Mouse (Mus musculus): Measurements from ENCODE around the gene Cyp11a1. TPM values are rescaled to one million over a fixed set of nuclear protein-coding genes. Genes with fewer than 3 reads are reported as not detected.

The Cyp11a1 gene
- polyA plus RNA-seq, 1 experiment from 2014 or later = 7.0 TPM

GRCm38 (mm10) chr9:58049186-58049585 lies 43.0 kb downstream of the Cyp11a1 start:
- H3K27ac ChIP-seq (replicated peaks; ENCODE audit: low read depth, low read length) = no peak overlapping the region

GRCm38 (mm10) chr9:58049861-58050260 lies 43.6 kb downstream of the Cyp11a1 start:
- Histone ChIP-seq H3K36me3 (ENCODE audit: control insufficient read depth, insufficient read depth, low read length) (no peaks in the 10 kb centered on the region), H3K27ac (replicated peaks; ENCODE audit: low read depth, low read length) (no peak overlapping the region), H3K4me1 (ENCODE audit: control insufficient read depth, insufficient read depth, low read length) (no peaks in the 10 kb centered on the region; the same call in 1 of the 2 replicates), H3K9ac (ENCODE audit: low read depth, low read length) (no peak overlapping the region), H3K9me3 (ENCODE audit: control insufficient read depth, low read length) (no peaks in the 10 kb centered on the region), H3K4me3 (ENCODE audit: low read depth, low read length) (no peak overlapping the region), H3K27me3 (replicated peaks; ENCODE audit: control insufficient read depth, insufficient read depth, low read length) (no peaks in the 10 kb centered on the region; the same call in 1 of the 2 replicates), H3K4me2 (ENCODE audit: low read depth, low read length) (no peak overlapping the region)
- 78% methylated on average over 7 of the region's 7 CpGs for WGBS
- ATAC-seq (ENCODE audit: low read depth) = no peak
- DNase-seq (ENCODE audit: low spot score) = no peak

More at GRCm38 (mm10) chr9:58049186-58049585, 43.0 kb downstream of the Cyp11a1 start:
- ATAC-seq (ENCODE audit: low read depth) = no peak
- no peak overlapping the region for H3K4me3 ChIP-seq (ENCODE audit: low read depth, low read length)
- DNase-seq (ENCODE audit: low spot score) = no peak
- H3K9me3 ChIP-seq (ENCODE audit: control insufficient read depth, low read length) = no peaks in the 10 kb centered on the region
- no peaks in the 10 kb centered on the region; the same call in 1 of the 2 replicates for H3K27me3 ChIP-seq (replicated peaks; ENCODE audit: control insufficient read depth, insufficient read depth, low read length)
- H3K4me1 ChIP-seq (ENCODE audit: control insufficient read depth, insufficient read depth, low read length) = no peaks in the 10 kb centered on the region; the same call in 1 of the 2 replicates
- no peak overlapping the region for H3K4me2 ChIP-seq (ENCODE audit: low read depth, low read length)
- 59% methylated on average over 6 of the region's 6 CpGs for WGBS
- no peak overlapping the region for H3K9ac ChIP-seq (ENCODE audit: low read depth, low read length)
- no peaks in the 10 kb centered on the region for H3K36me3 ChIP-seq (ENCODE audit: control insufficient read depth, insufficient read depth, low read length)

GRCm38 (mm10) chr9:58051937-58052336 lies 45.7 kb downstream of the Cyp11a1 start:
- Histone ChIP-seq H3K36me3 (ENCODE audit: control insufficient read depth, insufficient read depth, low read length) (no peaks in the 10 kb centered on the region), H3K27me3 (replicated peaks; ENCODE audit: control insufficient read depth, insufficient read depth, low read length) (no peaks in the 10 kb centered on the region; the same call in 1 of the 2 replicates), H3K4me2 (ENCODE audit: low read depth, low read length) (no peak overlapping the region), H3K4me1 (ENCODE audit: control insufficient read depth, insufficient read depth, low read length) (no peaks in the 10 kb centered on the region; the same call in 1 of the 2 replicates), H3K4me3 (ENCODE audit: low read depth, low read length) (no peak overlapping the region), H3K27ac (replicated peaks; ENCODE audit: low read depth, low read length) (no peak overlapping the region), H3K9ac (ENCODE audit: low read depth, low read length) (no peak overlapping the region), H3K9me3 (ENCODE audit: control insufficient read depth, low read length) (no peaks in the 10 kb centered on the region)
- ATAC-seq (ENCODE audit: low read depth) (no peak), DNase-seq (ENCODE audit: low spot score) (no peak)
- WGBS = 29% methylated on average over 5 of the region's 5 CpGs

GRCm38 (mm10) chr9:58053102-58053501 lies 46.9 kb downstream of the Cyp11a1 start:
- Histone ChIP-seq H3K4me2 (ENCODE audit: low read depth, low read length) (no peak overlapping the region), H3K4me3 (ENCODE audit: low read depth, low read length) (no peak overlapping the region), H3K27ac (replicated peaks; ENCODE audit: low read depth, low read length) (no peak overlapping the region), H3K4me1 (ENCODE audit: control insufficient read depth, insufficient read depth, low read length) (no peaks in the 10 kb centered on the region; the same call in 1 of the 2 replicates), H3K9me3 (ENCODE audit: control insufficient read depth, low read length) (no peaks in the 10 kb centered on the region), H3K9ac (ENCODE audit: low read depth, low read length) (no peak overlapping the region), H3K36me3 (ENCODE audit: control insufficient read depth, insufficient read depth, low read length) (no peaks in the 10 kb centered on the region), H3K27me3 (replicated peaks; ENCODE audit: control insufficient read depth, insufficient read depth, low read length) (no peaks in the 10 kb centered on the region; the same call in 1 of the 2 replicates)
- ATAC-seq (ENCODE audit: low read depth) (peak; percentile 53; the same call in 1 of the 2 replicates), DNase-seq (ENCODE audit: low spot score) (peak; percentile 75)
- 19% methylated on average over 3 of the region's 3 CpGs for WGBS

GRCm38 (mm10) chr9:58053544-58053943 lies 47.3 kb downstream of the Cyp11a1 start:
- Histone ChIP-seq H3K4me1 (ENCODE audit: control insufficient read depth, insufficient read depth, low read length) (no peaks in the 10 kb centered on the region; the same call in 1 of the 2 replicates), H3K9ac (ENCODE audit: low read depth, low read length) (no peak overlapping the region), H3K27ac (replicated peaks; ENCODE audit: low read depth, low read length) (no peak overlapping the region), H3K9me3 (ENCODE audit: control insufficient read depth, low read length) (no peaks in the 10 kb centered on the region), H3K36me3 (ENCODE audit: control insufficient read depth, insufficient read depth, low read length) (no peaks in the 10 kb centered on the region), H3K27me3 (replicated peaks; ENCODE audit: control insufficient read depth, insufficient read depth, low read length) (no peaks in the 10 kb centered on the region; the same call in 1 of the 2 replicates), H3K4me3 (ENCODE audit: low read depth, low read length) (no peak overlapping the region), H3K4me2 (ENCODE audit: low read depth, low read length) (no peak overlapping the region)
- ATAC-seq (ENCODE audit: low read depth) (no peak), DNase-seq (ENCODE audit: low spot score) (no peak)
- WGBS = 50% methylated on average over 3 of the region's 3 CpGs

- H3K36me3 ChIP-seq (ENCODE audit: control insufficient read depth, insufficient read depth, low read length) = no peaks in the 10 kb centered on the region
Measured at GRCm38 (mm10) chr9:58054032-58054431, 47.8 kb downstream of the Cyp11a1 start.

GRCm38 (mm10) chr9:58055666-58056065 lies 49.5 kb downstream of the Cyp11a1 start:
- Histone ChIP-seq H3K4me3 (ENCODE audit: low read depth, low read length) (no peak overlapping the region), H3K27me3 (replicated peaks; ENCODE audit: control insufficient read depth, insufficient read depth, low read length) (no peaks in the 10 kb centered on the region; the same call in 1 of the 2 replicates), H3K9me3 (ENCODE audit: control insufficient read depth, low read length) (no peaks in the 10 kb centered on the region), H3K9ac (ENCODE audit: low read depth, low read length) (no peak overlapping the region), H3K4me1 (ENCODE audit: control insufficient read depth, insufficient read depth, low read length) (no peaks in the 10 kb centered on the region; the same call in 1 of the 2 replicates), H3K27ac (replicated peaks; ENCODE audit: low read depth, low read length) (no peak overlapping the region), H3K36me3 (ENCODE audit: control insufficient read depth, insufficient read depth, low read length) (no peaks in the 10 kb centered on the region), H3K4me2 (ENCODE audit: low read depth, low read length) (no peak overlapping the region)
- ATAC-seq (ENCODE audit: low read depth) (peak; percentile 20; the same call in 1 of the 2 replicates), DNase-seq (ENCODE audit: low spot score) (no peak)
- WGBS = 68% methylated on average over 5 of the region's 5 CpGs

More at GRCm38 (mm10) chr9:58054032-58054431, 47.8 kb downstream of the Cyp11a1 start:
- no peaks in the 10 kb centered on the region; the same call in 1 of the 2 replicates for H3K4me1 ChIP-seq (ENCODE audit: control insufficient read depth, insufficient read depth, low read length)
- 96% methylated on average over 1 of the region's 1 CpGs for WGBS
- H3K4me3 ChIP-seq (ENCODE audit: low read depth, low read length) = no peak overlapping the region
- DNase-seq (ENCODE audit: low spot score) (no peak), ATAC-seq (ENCODE audit: low read depth) (no peak; the same call in 1 of the 2 replicates)
- H3K27me3 ChIP-seq (replicated peaks; ENCODE audit: control insufficient read depth, insufficient read depth, low read length) = no peaks in the 10 kb centered on the region; the same call in 1 of the 2 replicates
- H3K27ac ChIP-seq (replicated peaks; ENCODE audit: low read depth, low read length) = no peak overlapping the region
- H3K9ac ChIP-seq (ENCODE audit: low read depth, low read length) = no peak overlapping the region
- H3K4me2 ChIP-seq (ENCODE audit: low read depth, low read length) = no peak overlapping the region
- no peaks in the 10 kb centered on the region for H3K9me3 ChIP-seq (ENCODE audit: control insufficient read depth, low read length)

- Histone ChIP-seq H3K36me3 (ENCODE audit: control insufficient read depth, insufficient read depth, low read length) (no peaks in the 10 kb centered on the region), H3K27ac (replicated peaks; ENCODE audit: low read depth, low read length) (no peak overlapping the region), H3K4me1 (ENCODE audit: control insufficient read depth, insufficient read depth, low read length) (no peaks in the 10 kb centered on the region), H3K4me3 (ENCODE audit: low read depth, low read length) (no peak overlapping the region), H3K4me2 (ENCODE audit: low read depth, low read length) (no peak overlapping the region), H3K9ac (ENCODE audit: low read depth, low read length) (no peak overlapping the region), H3K27me3 (replicated peaks; ENCODE audit: control insufficient read depth, insufficient read depth, low read length) (peaks cover 10% of the 10 kb centered on the region), H3K9me3 (ENCODE audit: control insufficient read depth, low read length) (no peaks in the 10 kb centered on the region)
- ATAC-seq (ENCODE audit: low read depth) = no peak
- DNase-seq (ENCODE audit: low spot score) = no peak
- 30% methylated on average over 1 of the region's 1 CpGs for WGBS
Measured at GRCm38 (mm10) chr9:58059920-58060319, 53.7 kb downstream of the Cyp11a1 start.

Data from embryonic facial prominence, embryonic 14.5 days (tissue).